Mouse (Mus musculus) midbrain, embryonic 16.5 days (tissue): ENCODE results near the gene Rasl10a. TPM values are rescaled to one million over a fixed set of nuclear protein-coding genes. Genes with fewer than 3 reads are reported as not detected.

ENCODE experiments used
- ATAC-seq: fragments of 200-750 bp; cut with Nextera tagmentation; 2 replicates; pipeline ENCODE4 v1.8.0; 2017; ENCODE audit warnings: moderate TSS enrichment
- H3K27ac ChIP-seq: fragments of 300-500 bp; sonication (generic); 2 replicates; pipeline ENCODE4 v1.5.1; 2014; ENCODE audit warnings: mild to moderate bottlenecking, low read length, mixed read lengths
- H3K27me3 ChIP-seq: fragments of 300-500 bp; sonication (generic); 2 replicates; pipeline ENCODE4 v1.6.1; 2014; ENCODE audit warnings: low read depth, low read length, mixed read lengths; ENCODE audit not compliant: control insufficient read depth, insufficient read depth
- H3K36me3 ChIP-seq: fragments of 300-500 bp; sonication (generic); 2 replicates; pipeline ENCODE4 v1.6.1; 2014; ENCODE audit warnings: mild to moderate bottlenecking, low read length, moderate library complexity, mixed read lengths; ENCODE audit not compliant: control insufficient read depth, insufficient read depth
- H3K4me1 ChIP-seq: fragments of 300-500 bp; sonication (generic); 2 replicates; pipeline ENCODE4 v1.6.1; 2014; ENCODE audit warnings: mild to moderate bottlenecking, low read length, mixed read lengths; ENCODE audit not compliant: control insufficient read depth, insufficient read depth
- H3K4me2 ChIP-seq: fragments of 300-500 bp; sonication (generic); 2 replicates; pipeline ENCODE4 v1.6.1; 2014; ENCODE audit warnings: mild to moderate bottlenecking, low read length, mixed read lengths
- H3K4me3 ChIP-seq: fragments of 300-500 bp; sonication (generic); 2 replicates; pipeline ENCODE4 v1.5.1; 2014; ENCODE audit warnings: low read depth, mild to moderate bottlenecking, low read length, moderate library complexity, mixed read lengths
- H3K9ac ChIP-seq: fragments of 300-500 bp; sonication (generic); 2 replicates; pipeline ENCODE4 v1.6.1; 2014; ENCODE audit warnings: low read depth, low read length, mixed read lengths
- H3K9me3 ChIP-seq: fragments of 300-500 bp; sonication (generic); replicated peaks from 2 replicates; pipeline ENCODE4 v1.6.1; 2014; ENCODE audit warnings: mild to moderate bottlenecking, low read length, mixed read lengths; ENCODE audit not compliant: control insufficient read depth, poor library complexity, severe bottlenecking
- WGBS: fragments of 180-500 bp; shearing (Covaris S2); extraction: QIAGEN DNeasy Blood & Tissue Kit; methylation state at CpG from one replicate; pipeline ENCODE4 v1.1.7; 2014; 5-methylcytosine and 5-hydroxymethylcytosine counted together
- polyA plus RNA-seq: library from polyadenylated mRNA; unstranded; fragments of >200 nt; fragmentation: Nextera tagmentation; extraction: Ambion mirVana; gene quantifications from 2 replicates; pipeline ENCODE4 v1.2.1, GENCODE M21; 2015

Gene Rasl10a
- polyA plus RNA-seq, 1 experiment from 2014 or later, result 1.2 TPM

DNA sequence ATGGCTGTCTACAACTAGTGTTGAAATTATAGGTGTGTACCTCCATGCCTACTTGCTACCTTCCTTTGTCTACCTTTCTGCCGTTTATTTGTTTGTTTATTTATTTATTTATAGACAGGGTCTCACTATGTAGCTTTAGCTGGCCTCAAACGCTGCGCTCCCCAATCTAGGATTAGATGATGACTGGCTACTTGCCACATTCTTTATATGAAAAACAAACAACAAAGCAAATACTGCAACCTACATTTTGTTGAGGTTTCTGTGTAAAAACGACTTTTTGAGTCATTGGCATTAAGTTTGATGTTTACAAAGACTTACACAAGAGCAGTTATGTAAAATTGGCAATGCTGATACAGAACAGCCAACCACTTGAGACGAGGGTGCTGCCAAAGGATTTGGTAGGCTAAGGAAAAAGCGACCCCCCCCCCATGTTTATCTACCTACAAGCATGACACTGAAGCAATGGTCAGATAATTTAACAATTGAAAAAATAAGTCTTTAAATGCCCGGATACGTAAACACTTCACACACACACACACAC is 38.6 kb downstream of the Rasl10a start:
- Histone ChIP-seq H3K27ac (no peak overlapping the region), H3K4me1 (peaks cover 32% of the 10 kb centered on the region), H3K36me3 (peaks cover 5% of the 10 kb centered on the region; the same call in 1 of the 2 replicates), H3K4me3 (no peak overlapping the region), H3K27me3 (no peaks in the 10 kb centered on the region), H3K9ac (no peak overlapping the region), H3K4me2 (peak overlapping the region; percentile 85), H3K9me3 (no peaks in the 10 kb centered on the region)
- no peak for ATAC-seq
- 67% methylated on average over 8 of the region's 8 CpGs for WGBS

DNA sequence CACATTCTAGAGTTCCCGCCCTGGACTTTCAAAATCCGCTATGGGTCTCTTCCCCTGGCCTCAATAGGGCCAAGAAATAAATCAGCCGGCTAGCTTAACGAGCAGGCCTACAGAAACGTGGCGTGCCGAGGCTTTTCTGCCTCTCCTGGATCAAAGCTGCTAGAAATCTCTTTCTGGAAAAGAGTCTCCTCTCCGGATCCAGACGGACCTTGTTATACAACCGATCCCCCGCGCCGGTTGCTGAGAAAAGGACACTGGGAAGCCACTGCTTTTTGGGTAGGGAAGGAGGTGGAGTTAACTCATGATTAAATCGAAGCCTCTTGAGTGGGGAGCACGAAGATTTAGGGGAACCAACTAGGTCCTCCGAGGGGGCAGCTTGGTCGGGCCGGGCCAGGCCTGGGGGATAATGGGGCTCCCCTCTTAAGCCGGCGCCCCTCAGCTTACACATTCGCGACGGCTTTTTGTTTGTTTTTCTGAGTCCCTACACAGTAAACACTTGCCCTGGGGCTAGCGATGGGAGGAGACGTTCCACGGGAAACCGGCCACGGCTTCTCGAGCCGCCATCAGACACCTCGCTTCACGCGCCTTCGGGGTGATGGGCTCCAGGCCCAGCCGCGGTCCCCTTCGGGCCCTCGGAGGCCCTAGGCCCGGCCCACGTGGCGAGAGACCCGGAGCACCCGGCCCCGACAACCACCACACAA is 40.3 kb downstream of the Rasl10a start:
- Histone ChIP-seq H3K9ac (peak overlapping the region; percentile 87), H3K4me2 (peak overlapping the region; percentile 85), H3K4me1 (peaks cover 34% of the 10 kb centered on the region), H3K36me3 (no peaks in the 10 kb centered on the region), H3K4me3 (peak overlapping the region; percentile 95), H3K27me3 (no peaks in the 10 kb centered on the region), H3K9me3 (no peaks in the 10 kb centered on the region), H3K27ac (peak overlapping the region; percentile 99)
- under 1% methylated on average over 44 of the region's 44 CpGs for WGBS
- ATAC-seq, result peak; percentile 5

DNA sequence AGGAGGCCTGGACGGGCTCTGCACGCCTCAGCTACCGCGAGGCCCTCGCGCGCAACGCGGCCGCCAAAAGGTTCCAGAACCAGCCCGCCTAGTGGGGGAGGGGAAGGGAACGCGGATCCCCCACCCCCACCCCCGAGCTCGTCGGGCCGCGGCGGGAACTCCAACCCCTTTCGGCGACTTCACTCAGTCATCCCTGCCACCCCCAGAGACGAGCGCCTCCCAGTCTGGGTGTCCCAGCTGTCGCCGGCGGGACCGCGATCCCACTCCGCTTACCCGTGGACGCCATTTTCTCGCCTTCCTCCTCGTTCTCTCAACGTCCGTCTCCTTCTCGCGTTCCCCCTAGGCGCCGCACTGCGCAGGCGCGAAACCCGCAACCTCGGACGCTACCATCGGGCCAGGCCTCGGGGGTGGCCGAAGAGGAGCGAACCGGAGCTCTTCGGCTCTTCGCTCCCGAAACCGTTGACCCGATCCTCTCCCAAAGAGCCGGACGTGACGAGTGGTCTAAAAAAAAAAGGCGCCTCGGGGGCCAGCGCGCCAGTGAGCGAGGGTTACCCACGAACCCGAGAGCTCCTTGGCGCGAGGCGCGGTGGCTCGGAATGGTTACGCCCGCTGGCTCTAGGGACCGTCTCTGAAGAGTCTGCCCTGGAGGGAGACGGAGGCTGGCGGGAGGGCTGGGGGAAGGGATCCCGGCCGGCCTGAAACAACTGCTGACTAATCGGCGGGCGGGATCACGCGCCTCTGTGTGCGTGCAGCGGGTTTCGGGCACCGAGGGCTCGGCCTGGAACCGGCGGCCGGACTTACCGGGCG is 41.0 kb downstream of the Rasl10a start, which contains the start of the genes Rhbdd3 and Ewsr1:
Gene Rhbdd3, plus strand, starts transcription at position 191 of the 807 bp plus-strand sequence.
Gene Ewsr1, minus strand, starts transcription at position 531 of the 807 bp plus-strand sequence.
- no peaks in the 10 kb centered on the region for H3K27me3 ChIP-seq
- H3K27ac ChIP-seq, result peak within 1 kb of the TSS; percentile 99
- H3K9ac ChIP-seq, result peak within 1 kb of the TSS; percentile 87
- H3K4me1 ChIP-seq, result peaks cover 34% of the 10 kb centered on the region
- peak within 1 kb of the TSS; percentile 85 for H3K4me2 ChIP-seq
- peak within 1 kb of the TSS; percentile 95 for H3K4me3 ChIP-seq
- H3K9me3 ChIP-seq, result no peaks in the 10 kb centered on the region
- WGBS, result under 1% methylated on average over 86 of the region's 92 CpGs
- peak; percentile 89 for ATAC-seq
- no peaks in the 10 kb centered on the region for H3K36me3 ChIP-seq

DNA sequence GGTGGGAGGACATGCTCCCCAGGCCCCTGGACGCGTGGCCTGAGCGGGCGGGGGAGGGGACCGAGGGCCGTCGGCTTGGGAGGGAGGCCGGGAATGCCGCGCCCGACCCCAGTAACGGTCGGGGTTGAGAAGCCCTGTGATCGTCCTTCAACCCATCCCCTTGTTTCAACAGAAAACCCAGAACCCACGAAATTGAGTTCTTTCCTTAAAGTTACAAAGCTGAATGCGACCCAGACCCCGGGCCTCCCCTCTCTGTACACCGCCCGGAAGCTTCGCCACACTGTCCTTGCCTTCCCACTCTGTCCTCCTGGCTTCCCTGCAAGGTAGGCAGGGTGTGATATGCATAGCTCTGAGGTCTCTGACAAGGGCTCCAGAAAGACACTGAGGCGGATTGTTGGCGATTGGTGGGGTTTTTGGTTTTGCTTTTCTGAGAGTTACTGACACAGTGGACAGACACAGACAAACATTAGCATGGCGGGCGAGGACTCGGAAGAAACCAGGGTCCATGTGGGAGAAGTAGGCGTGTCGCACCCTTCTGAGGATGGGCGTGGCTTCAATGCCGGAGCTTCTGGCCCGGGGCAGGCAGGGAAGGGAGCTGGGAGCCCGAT is 41.8 kb downstream of the Rasl10a start:
- H3K4me1 ChIP-seq, result peaks cover 34% of the 10 kb centered on the region
- H3K27ac ChIP-seq, result peak overlapping the region; percentile 99
- H3K36me3 ChIP-seq, result no peaks in the 10 kb centered on the region

DNA sequence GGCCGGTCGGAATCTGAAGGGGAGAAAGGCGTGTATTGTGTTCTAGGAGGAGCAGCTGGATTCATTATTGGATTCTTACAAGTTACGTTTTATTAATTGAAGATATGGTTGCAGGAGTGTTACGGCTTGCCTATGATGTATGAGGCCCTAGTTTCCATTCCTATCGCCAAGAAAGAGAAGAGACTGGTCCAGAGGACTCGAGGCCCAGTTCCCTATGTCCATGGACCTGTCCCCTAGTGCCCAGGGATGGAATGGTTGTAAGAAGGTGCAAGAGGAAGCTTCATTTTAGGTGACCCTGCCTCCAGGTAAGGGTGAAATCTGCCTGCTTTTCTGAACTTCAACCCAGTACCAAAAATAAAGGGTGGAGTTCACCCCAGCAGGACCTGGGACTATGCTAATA is 42.4 kb downstream of the Rasl10a start:
- Histone ChIP-seq H3K27ac (peak overlapping the region; percentile 99), H3K9ac (peak overlapping the region; percentile 87), H3K9me3 (no peaks in the 10 kb centered on the region), H3K4me1 (peaks cover 34% of the 10 kb centered on the region), H3K27me3 (no peaks in the 10 kb centered on the region), H3K4me2 (peak overlapping the region; percentile 67), H3K36me3 (no peaks in the 10 kb centered on the region), H3K4me3 (peak overlapping the region; percentile 95)
- ATAC-seq, result no peak
- under 1% methylated on average over 7 of the region's 7 CpGs for whole genome bisulfite sequencing

More for the DNA sequence above, 41.8 kb downstream of the Rasl10a start:
- Histone ChIP-seq H3K4me2 (peak overlapping the region; percentile 67), H3K9me3 (no peaks in the 10 kb centered on the region), H3K4me3 (peak overlapping the region; percentile 95), H3K27me3 (no peaks in the 10 kb centered on the region), H3K9ac (peak overlapping the region; percentile 87)
- WGBS, result under 1% methylated on average over 31 of the region's 31 CpGs
- ATAC-seq, result peak; percentile 78

DNA sequence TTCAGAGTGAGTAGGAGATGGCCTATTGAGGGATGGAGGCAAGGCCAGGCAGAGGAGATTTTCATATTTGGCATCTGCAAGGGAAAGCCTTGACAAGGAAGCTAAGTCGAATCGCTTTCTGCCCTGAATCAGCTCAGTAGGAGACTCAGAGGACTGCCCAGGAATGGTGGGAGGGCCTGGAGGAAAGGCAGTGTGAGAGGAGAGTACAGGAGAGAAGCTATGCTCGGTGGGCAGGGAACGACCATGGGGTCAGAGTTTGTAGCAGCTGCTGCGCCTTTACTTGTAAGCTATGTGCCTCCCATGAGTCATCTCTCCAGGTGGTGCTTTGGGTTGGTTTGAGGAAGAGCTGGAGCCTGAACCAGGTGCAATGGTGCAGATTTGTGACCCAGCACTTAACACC is 42.9 kb downstream of the Rasl10a start:
- Histone ChIP-seq H3K27ac (peak overlapping the region; percentile 99), H3K4me2 (peak overlapping the region; percentile 67), H3K36me3 (no peaks in the 10 kb centered on the region), H3K9me3 (no peaks in the 10 kb centered on the region), H3K27me3 (no peaks in the 10 kb centered on the region), H3K4me3 (peak overlapping the region; percentile 95), H3K9ac (peak overlapping the region; percentile 87), H3K4me1 (peaks cover 33% of the 10 kb centered on the region)
- no peak for ATAC-seq
- 43% methylated on average over 5 of the region's 5 CpGs for WGBS

DNA sequence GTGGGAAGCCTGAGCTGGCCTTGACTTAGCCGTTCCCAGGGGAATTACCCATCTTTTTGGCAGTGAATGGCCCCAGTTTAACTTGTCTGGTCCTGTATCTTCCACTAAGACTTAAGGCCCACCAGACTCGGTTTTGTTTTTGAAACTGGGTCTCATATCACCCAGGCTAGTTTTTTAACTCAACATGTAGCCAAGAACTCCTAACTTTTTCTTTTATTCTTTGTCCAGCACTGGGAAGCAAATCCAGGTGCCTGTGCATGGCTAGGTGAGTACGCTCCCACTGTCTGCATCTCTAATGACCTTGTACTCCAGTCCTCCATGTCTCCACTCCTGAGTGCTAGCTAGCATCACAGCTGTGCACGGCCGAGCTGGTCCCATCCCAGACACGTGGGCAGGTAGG is 43.7 kb downstream of the Rasl10a start:
- 87% methylated on average over 6 of the region's 6 CpGs for WGBS

DNA sequence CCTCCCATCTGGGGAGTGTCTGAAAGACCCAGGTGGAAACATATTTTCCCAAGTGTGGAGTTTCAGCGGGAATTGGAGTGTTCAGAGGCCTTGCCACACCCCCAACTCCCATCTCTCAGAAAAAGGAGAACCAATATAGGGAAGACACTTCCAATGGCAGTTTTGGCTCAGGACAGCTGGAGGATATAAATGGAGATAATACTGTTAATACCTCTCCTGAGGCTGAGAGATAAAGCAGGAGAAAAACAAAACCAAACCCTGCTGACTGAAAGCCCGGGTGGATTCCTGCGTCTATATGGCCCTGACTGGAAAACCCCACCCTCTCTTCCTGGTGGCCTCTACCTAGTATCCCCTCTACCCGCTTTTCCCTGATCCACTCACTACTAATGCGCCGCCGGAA is 44.5 kb downstream of the Rasl10a start:
- no peaks in the 10 kb centered on the region for H3K27me3 ChIP-seq
- WGBS, result 89% methylated on average over 7 of the region's 7 CpGs
- H3K4me1 ChIP-seq, result peaks cover 18% of the 10 kb centered on the region
- no peaks in the 10 kb centered on the region for H3K9me3 ChIP-seq
- H3K9ac ChIP-seq, result no peak overlapping the region
- no peak overlapping the region for H3K4me3 ChIP-seq
- H3K27ac ChIP-seq, result no peak overlapping the region
- no peak overlapping the region for H3K4me2 ChIP-seq
- no peak for ATAC-seq
- no peaks in the 10 kb centered on the region for H3K36me3 ChIP-seq

More for the DNA sequence above, 43.7 kb downstream of the Rasl10a start:
- Histone ChIP-seq H3K9me3 (no peaks in the 10 kb centered on the region), H3K4me1 (peaks cover 25% of the 10 kb centered on the region), H3K27me3 (no peaks in the 10 kb centered on the region), H3K36me3 (no peaks in the 10 kb centered on the region), H3K9ac (no peak overlapping the region), H3K4me2 (no peak overlapping the region; the same call in 1 of the 2 replicates), H3K4me3 (no peak overlapping the region), H3K27ac (no peak overlapping the region)
- ATAC-seq, result no peak
